Mouse (Mus musculus): ENCODE results near the gene Capza2. TPM values are rescaled to one million over a fixed set of nuclear protein-coding genes. Genes with fewer than 3 reads are reported as not detected.

The Capza2 gene
- total RNA-seq, 4 experiments from 2014 or later = 271 to 292 (median 278) TPM

GRCm38 (mm10) chr6:17640031-17640430 lies 4.0 kb downstream of the Capza2 start:
- DNase-seq (ENCODE audit: low spot score in 2 of 2) = no peak

DNA sequence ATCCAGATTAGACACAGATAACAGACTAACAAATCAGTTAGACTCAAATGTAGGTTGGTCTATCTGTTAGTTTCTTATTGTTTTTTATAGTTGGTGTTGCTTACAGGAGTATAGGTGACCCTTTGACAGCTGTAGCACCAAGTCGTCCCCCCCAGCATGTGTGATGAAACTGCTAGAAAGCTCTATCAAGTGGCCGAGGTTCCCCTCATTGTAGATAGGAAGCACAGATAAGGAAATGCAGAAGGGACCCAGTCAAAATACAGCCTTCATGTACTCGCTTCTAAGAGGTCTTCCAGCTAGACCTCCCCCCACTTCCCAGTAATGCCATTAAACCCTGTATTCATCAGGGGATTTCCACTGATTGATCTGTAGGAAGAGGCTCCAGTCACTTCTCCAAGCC lies 6.7 kb downstream of the Capza2 start:
- no peak for DNase-seq (ENCODE audit: low spot score in 2 of 2)

- no peak for DNase-seq (ENCODE audit: low spot score in 2 of 2)
Observed at GRCm38 (mm10) chr6:17646107-17646506, 10.1 kb downstream of the Capza2 start.

DNA sequence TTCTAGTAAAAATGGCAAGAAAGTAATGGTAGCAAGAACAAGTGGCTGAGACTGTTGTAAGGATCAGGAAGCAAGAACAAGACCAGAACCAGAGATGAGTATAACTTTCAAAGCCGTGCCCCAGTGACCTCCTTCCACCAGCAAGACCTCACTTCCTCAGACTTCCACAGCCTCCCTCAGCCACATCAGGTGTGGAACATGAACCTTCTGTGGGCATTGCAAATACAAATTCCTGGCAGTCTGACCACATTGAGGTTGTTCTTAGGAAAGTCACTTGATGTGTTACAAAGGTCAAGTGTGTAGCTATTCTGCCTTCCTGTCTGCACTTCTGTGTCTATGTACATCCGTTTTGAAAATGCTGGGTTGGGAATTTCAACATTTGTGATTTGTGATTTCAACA lies 16.1 kb downstream of the Capza2 start:
- DNase-seq (ENCODE audit: low spot score in 2 of 2) = no peak

- DNase-seq (ENCODE audit: low spot score in 2 of 2) = no peak
Observed at GRCm38 (mm10) chr6:17655080-17655479, 19.0 kb downstream of the Capza2 start.

GRCm38 (mm10) chr6:17657308-17657707 lies 21.3 kb downstream of the Capza2 start:
- DNase-seq (ENCODE audit: low spot score in 2 of 2) = peak; percentile 85 to 89

DNA sequence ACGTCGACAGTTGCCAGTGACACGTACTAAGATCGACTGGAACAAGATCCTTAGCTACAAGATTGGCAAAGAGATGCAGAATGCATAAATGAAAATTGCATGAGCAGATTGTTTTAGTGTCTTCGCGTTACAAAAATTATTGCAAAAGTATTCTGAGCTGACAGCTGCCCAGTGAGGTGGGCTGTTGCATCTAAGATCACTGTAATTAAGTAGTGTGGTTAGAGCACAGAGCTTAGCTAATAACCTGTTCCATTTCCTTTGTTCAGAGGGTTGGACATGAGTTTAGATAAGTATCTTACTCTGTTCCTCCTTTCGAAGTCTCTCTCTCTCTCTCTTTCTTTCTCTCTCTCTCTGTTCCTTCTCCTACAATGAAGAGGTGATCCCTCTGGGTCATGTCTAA lies 29.3 kb downstream of the Capza2 start:
- DNase-seq (ENCODE audit: low spot score in 2 of 2) = no peak

DNA sequence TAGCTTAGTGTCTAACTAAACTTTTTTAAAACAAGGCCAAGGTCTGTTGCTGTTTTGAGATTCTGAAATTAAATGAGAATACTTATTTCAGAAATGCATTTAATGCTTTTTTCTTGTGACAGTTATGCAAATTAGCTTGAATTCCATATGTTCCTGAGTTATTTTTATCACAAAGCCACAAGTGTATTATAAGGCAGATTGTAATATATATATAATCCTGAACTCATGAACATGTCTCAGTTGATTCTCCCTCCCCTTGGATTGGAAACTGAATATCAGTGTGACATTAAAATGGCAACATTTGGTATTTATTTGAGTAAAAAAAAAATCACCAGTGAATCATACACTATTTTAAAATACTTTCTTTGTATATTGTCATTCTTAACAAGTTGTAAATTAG lies 30.0 kb downstream of the Capza2 start:
- DNase-seq (ENCODE audit: low spot score in 2 of 2) = no peak

GRCm38 (mm10) chr6:17667813-17668212 lies 31.8 kb downstream of the Capza2 start:
- no peak for DNase-seq (ENCODE audit: low spot score in 2 of 2)

- DNase-seq (ENCODE audit: low spot score in 2 of 2) = no peak
Observed at GRCm38 (mm10) chr6:17668334-17668733, 32.3 kb downstream of the Capza2 start.

- no peak for DNase-seq (ENCODE audit: low spot score in 2 of 2)
Observed at GRCm38 (mm10) chr6:17669826-17670225, 33.8 kb downstream of the Capza2 start.

- DNase-seq (ENCODE audit: low spot score in 2 of 2) = no peak
Observed at GRCm38 (mm10) chr6:17675019-17675756, 39.2 kb downstream of the Capza2 start.

- DNase-seq (ENCODE audit: low spot score in 2 of 2) = no peak
Observed at GRCm38 (mm10) chr6:17677008-17677407, 41.0 kb downstream of the Capza2 start.

- no peak for DNase-seq (ENCODE audit: low spot score in 2 of 2)
Observed at GRCm38 (mm10) chr6:17680266-17680925, 44.4 kb downstream of the Capza2 start.

GRCm38 (mm10) chr6:17681810-17682209 lies 45.8 kb downstream of the Capza2 start:
- no peak for DNase-seq (ENCODE audit: low spot score in 2 of 2)

GRCm38 (mm10) chr6:17688676-17689075 lies 52.6 kb downstream of the Capza2 start:
- no peak for DNase-seq (ENCODE audit: low spot score in 2 of 2)

DNA sequence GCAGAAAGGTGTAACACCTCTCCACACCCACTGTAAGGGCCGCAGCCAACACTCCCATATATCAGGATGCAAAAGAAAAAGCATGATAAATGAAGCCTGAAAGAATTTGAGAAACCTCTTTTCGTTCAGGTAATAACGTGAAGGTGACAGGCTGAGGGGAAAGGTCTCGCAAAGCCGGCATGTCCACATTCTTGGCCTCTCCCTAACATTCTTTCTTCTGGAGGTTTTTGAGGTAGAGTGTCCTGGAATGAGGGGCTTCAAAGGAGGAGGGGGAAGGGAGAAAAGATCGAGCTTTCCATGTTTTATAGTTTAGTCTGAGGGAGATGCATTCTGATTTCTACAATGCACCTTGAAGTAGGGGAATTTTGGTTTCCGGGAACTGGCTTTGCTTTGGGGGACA lies 56.6 kb downstream of the Capza2 start, which contains the start of gene St7:
Gene St7 (plus strand): TSS at position 287 of the 400 bp plus-strand sequence.
- DNase-seq (ENCODE audit: low spot score in 2 of 2) = no peak

- DNase-seq (ENCODE audit: low spot score in 2 of 2) = peak; percentile 29 to 49
Observed at GRCm38 (mm10) chr6:17693726-17694549, 57.9 kb downstream of the Capza2 start.

DNA sequence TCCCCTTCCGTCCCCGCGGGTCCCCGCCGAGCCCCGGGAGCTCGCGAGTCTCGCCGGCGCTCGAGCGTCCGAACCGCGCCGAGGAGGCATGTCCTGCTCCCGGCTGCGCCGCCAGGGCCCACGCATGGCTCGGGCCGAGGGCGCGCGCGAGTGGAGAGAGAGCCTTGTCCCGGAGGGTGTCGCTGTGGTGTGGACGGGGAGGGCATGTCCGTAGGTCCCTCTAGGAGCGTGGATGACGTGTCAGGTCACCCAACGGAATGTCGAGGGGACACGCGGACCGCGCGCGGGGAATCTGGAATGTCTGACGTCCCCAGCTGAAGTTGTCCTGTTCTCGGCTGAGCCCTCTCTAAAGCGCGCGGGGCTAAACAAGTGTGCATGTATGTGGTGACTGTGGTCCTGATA lies 58.5 kb downstream of the Capza2 start:
- peak; percentile 41 to 43 for DNase-seq (ENCODE audit: low spot score in 2 of 2)

DNA sequence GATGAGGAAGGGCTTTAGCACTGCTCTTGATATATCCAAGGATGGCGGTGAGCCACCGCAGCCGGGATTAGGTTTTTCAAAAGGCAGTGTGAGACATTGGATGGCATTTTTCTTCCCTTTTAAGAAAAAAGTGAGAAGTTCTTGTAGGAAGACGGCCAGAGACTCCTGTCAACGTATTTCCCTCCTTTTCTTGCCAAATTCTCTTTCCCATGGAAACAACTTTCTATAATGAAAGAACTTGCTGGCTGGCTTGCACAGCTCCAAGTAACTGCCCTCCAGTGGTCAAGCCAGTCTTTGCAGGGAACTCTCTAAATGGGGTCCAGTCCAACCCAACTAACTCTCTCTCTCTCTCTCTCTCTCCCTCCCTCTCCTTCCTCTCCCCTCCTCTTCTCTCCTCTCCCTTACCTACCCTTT lies 60.3 kb downstream of the Capza2 start:
- peak; percentile 14 to 44 for DNase-seq (ENCODE audit: low spot score in 2 of 2)

- no peak for DNase-seq (ENCODE audit: low spot score in 2 of 2)
Observed at GRCm38 (mm10) chr6:17700936-17701612, 65.0 kb downstream of the Capza2 start.
